Mouse (Mus musculus) liver, adult (tissue): ENCODE data around the gene Zswim8.

Source experiments
- GATA4 ChIP-seq: IDR thresholded peaks from 2 replicates; pipeline ENCODE4 v1.6.1; 2014; ENCODE audit warnings: mild to moderate bottlenecking, low read length; ENCODE audit not compliant: insufficient replicate concordance

Zswim8 gene

GRCm38 (mm10) chr14:20771941-20772340 is 64.6 kb downstream of the Zswim8 start:
- TF ChIP-seq GATA4 = no peak

DNA sequence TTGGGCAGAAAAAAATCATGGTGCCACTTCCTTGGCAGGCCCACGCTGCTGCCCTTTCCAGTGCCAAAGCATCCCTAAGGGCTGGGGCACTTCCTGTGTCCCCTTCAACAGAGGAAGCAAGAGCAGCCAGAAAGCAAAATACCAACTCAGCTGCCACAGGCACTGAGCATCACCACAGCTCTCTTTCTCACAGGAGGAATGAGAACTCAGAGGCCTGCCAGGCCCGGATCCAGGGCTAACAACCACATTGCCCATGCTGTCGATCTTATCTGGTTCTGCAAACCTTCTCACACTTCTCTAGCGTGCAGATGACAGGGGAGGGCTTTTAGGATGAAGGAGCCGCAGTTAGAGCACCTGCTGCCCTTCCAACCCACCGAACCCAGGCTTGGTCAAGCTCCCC is 65.5 kb downstream of the Zswim8 start:
- no peak for TF ChIP-seq GATA4
